Mouse (Mus musculus) cortical plate, adult 2 months (tissue): ENCODE data around the gene D930007J09Rik.

Source experiments
- CTCF ChIP-seq: fragments of 200-500 bp; IDR thresholded peaks from 2 replicates; pipeline ENCODE4 v1.5.1; 2011; ENCODE audit warnings: mild to moderate bottlenecking, control low read depth, low read length; ENCODE audit not compliant: insufficient read depth; ENCODE audit errors: extremely low read depth
- POLR2A ChIP-seq: fragments of 200-500 bp; IDR thresholded peaks from 2 replicates; pipeline ENCODE4 v1.6.1; 2011; ENCODE audit warnings: mild to moderate bottlenecking, low read length, control low read depth; ENCODE audit not compliant: insufficient read depth; ENCODE audit errors: extremely low read depth

GRCm38 (mm10) chr13:32789781-32790180 lies 12.9 kb downstream of the D930007J09Rik start:
- TF ChIP-seq CTCF (no peak), POLR2A (no peak)
